Comparison of ENCODE assay signal across 43 mouse cellular contexts in the genomic region with DNA sequence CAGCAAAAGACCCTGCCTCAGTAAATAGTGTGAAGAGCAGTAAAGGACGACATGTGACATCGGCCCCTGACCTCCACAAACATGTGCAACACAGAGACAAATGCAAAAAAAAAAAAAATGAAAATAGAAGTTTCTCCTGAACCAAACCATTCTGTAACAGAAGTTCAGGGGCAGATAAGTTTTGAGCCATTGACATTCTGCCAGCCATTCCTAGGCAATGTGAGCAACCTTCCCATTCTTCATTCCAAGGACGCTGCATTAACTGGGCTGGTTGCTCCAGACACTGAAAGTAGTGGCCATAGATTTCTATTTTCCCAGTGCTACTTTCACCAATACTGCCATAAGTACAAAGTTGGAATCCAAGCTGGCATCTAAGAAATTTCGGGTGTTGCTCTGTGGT. TPM values are rescaled to one million over a fixed set of nuclear protein-coding genes. Genes with fewer than 3 reads are reported as not detected.
"Had no signal": no experiment of that assay in that cellular context is flagged by ENCODE, and none has a peak within 500 bp of the region (broad histone marks: within the 10 kb centered on the region; RNA-seq: fewer than 3 reads in every experiment).

No protein-coding gene starts in this region.

- ATAC-seq: hindbrain, postnatal 0 days; intestine, embryonic 16.5 days; liver, embryonic 12.5 days had no signal

- DNase-seq: gastrocnemius, postnatal 14 days; gastrocnemius, postnatal 36 days; heart, adult 11 months; heart, adult 2 months; heart, postnatal 14 days; heart, postnatal 36 days; kidney, adult 11 months; kidney, adult 2 months; kidney, adult 9 months; kidney, postnatal 14 days; kidney, postnatal 36 days; layer of hippocampus, adult 9-11 months; layer of hippocampus, postnatal 36 days; left cerebral cortex, postnatal 4 days had no signal

RNA-seq across cellular contexts. Expression of a gene that starts 15.6 kb away (rescaled TPM):
- total RNA-seq: gastrocnemius, adult 18-20 months; gastrocnemius, adult 8-10 months; gastrocnemius, postnatal 14 days; gastrocnemius, postnatal 36 days; heart, adult 2 months; heart, postnatal 14 days; heart, postnatal 36 days; hematopoietic stem cell, adult 5-6 weeks; hindbrain, postnatal 0 days; layer of hippocampus, adult 18-20 months; layer of hippocampus, adult 8-10 months; layer of hippocampus, postnatal 14 days; layer of hippocampus, postnatal 36 days; left cerebral cortex, adult 18-20 months; left cerebral cortex, adult 8-10 months; left cerebral cortex, postnatal 10 days; left cerebral cortex, postnatal 25 days; left cerebral cortex, postnatal 4 days; liver, adult 2 months had no signal
- polyA plus RNA-seq: gonadal fat pad, adult 2 months; heart, adult 2 months; heart, embryonic 11.5 days; heart, embryonic 13.5 days; heart, embryonic 15.5 days; heart, postnatal 0 days; hindbrain, embryonic 11.5 days; hindbrain, embryonic 13.5 days; hindbrain, embryonic 15.5 days; hindbrain, postnatal 0 days; intestine, embryonic 14.5 days; intestine, embryonic 16.5 days; kidney, adult 2 months; kidney, embryonic 15.5 days; kidney, postnatal 0 days; large intestine, adult 2 months; limb, embryonic 11.5 days; limb, embryonic 13.5 days; limb, embryonic 15.5 days; liver, adult 2 months; liver, embryonic 12.5 days had no signal

RNA-seq across cellular contexts. Expression of a gene that starts 21.5 kb away (rescaled TPM):
- total RNA-seq: gastrocnemius, adult 18-20 months; gastrocnemius, adult 8-10 months; gastrocnemius, postnatal 14 days; gastrocnemius, postnatal 36 days; heart, adult 2 months; heart, postnatal 14 days; heart, postnatal 36 days; hindbrain, postnatal 0 days; layer of hippocampus, adult 18-20 months; layer of hippocampus, adult 8-10 months; layer of hippocampus, postnatal 14 days; layer of hippocampus, postnatal 36 days; left cerebral cortex, adult 18-20 months; left cerebral cortex, adult 8-10 months; left cerebral cortex, postnatal 25 days; left cerebral cortex, postnatal 4 days; liver, adult 2 months had no signal
- polyA plus RNA-seq: gonadal fat pad, adult 2 months; heart, adult 2 months; heart, embryonic 11.5 days; heart, embryonic 13.5 days; heart, embryonic 15.5 days; heart, postnatal 0 days; hindbrain, embryonic 11.5 days; hindbrain, embryonic 13.5 days; hindbrain, embryonic 15.5 days; hindbrain, postnatal 0 days; intestine, embryonic 14.5 days; intestine, embryonic 16.5 days; kidney, adult 2 months; kidney, embryonic 15.5 days; kidney, postnatal 0 days; large intestine, adult 2 months; limb, embryonic 11.5 days; limb, embryonic 13.5 days; limb, embryonic 15.5 days; liver, adult 2 months; liver, embryonic 12.5 days had no signal

RNA-seq across cellular contexts. Expression of a gene that starts 34.9 kb away (rescaled TPM):
- total RNA-seq: gastrocnemius, adult 18-20 months; gastrocnemius, adult 8-10 months; gastrocnemius, postnatal 14 days; gastrocnemius, postnatal 36 days; heart, adult 2 months; heart, postnatal 14 days; heart, postnatal 36 days; hematopoietic stem cell, adult 5-6 weeks; hindbrain, postnatal 0 days; layer of hippocampus, adult 18-20 months; layer of hippocampus, adult 8-10 months; layer of hippocampus, postnatal 14 days; layer of hippocampus, postnatal 36 days; left cerebral cortex, adult 18-20 months; left cerebral cortex, adult 8-10 months; left cerebral cortex, postnatal 10 days; left cerebral cortex, postnatal 25 days; left cerebral cortex, postnatal 4 days; liver, adult 2 months had no signal
- polyA plus RNA-seq: gonadal fat pad, adult 2 months; heart, adult 2 months; heart, embryonic 11.5 days; heart, embryonic 13.5 days; heart, embryonic 15.5 days; heart, postnatal 0 days; hindbrain, embryonic 11.5 days; hindbrain, embryonic 13.5 days; hindbrain, embryonic 15.5 days; hindbrain, postnatal 0 days; intestine, embryonic 14.5 days; intestine, embryonic 16.5 days; kidney, adult 2 months; kidney, embryonic 15.5 days; kidney, postnatal 0 days; limb, embryonic 11.5 days; limb, embryonic 13.5 days; limb, embryonic 15.5 days; liver, adult 2 months; liver, embryonic 12.5 days had no signal

RNA-seq across cellular contexts. Expression of a gene that starts 52.1 kb away (rescaled TPM):
- total RNA-seq: gastrocnemius, adult 18-20 months; gastrocnemius, adult 8-10 months; gastrocnemius, postnatal 14 days; gastrocnemius, postnatal 36 days; heart, adult 2 months; heart, postnatal 14 days; heart, postnatal 36 days; hindbrain, postnatal 0 days; layer of hippocampus, adult 18-20 months; layer of hippocampus, adult 8-10 months; layer of hippocampus, postnatal 14 days; layer of hippocampus, postnatal 36 days; left cerebral cortex, adult 18-20 months; left cerebral cortex, adult 8-10 months; left cerebral cortex, postnatal 10 days; left cerebral cortex, postnatal 25 days; left cerebral cortex, postnatal 4 days; liver, adult 2 months had no signal
- polyA plus RNA-seq: gonadal fat pad, adult 2 months; heart, adult 2 months; heart, embryonic 11.5 days; heart, embryonic 13.5 days; heart, embryonic 15.5 days; heart, postnatal 0 days; hindbrain, embryonic 11.5 days; hindbrain, embryonic 13.5 days; hindbrain, embryonic 15.5 days; hindbrain, postnatal 0 days; intestine, embryonic 14.5 days; intestine, embryonic 16.5 days; kidney, adult 2 months; kidney, embryonic 15.5 days; kidney, postnatal 0 days; large intestine, adult 2 months; limb, embryonic 11.5 days; limb, embryonic 13.5 days; limb, embryonic 15.5 days; liver, adult 2 months had no signal
